Mouse (Mus musculus) spleen, adult 2 months (tissue): ENCODE data around the gene Rgs12.

ENCODE experiments used
- CTCF ChIP-seq: fragments of 200-500 bp; IDR thresholded peaks from 2 replicates; pipeline ENCODE4 v1.5.1; 2011; ENCODE audit warnings: mild to moderate bottlenecking, inconsistent platforms; ENCODE audit not compliant: insufficient read depth, insufficient read length, insufficient replicate concordance; ENCODE audit errors: extremely low read depth
- POLR2A ChIP-seq: fragments of 200-500 bp; IDR thresholded peaks from 2 replicates; pipeline ENCODE4 v1.6.1; 2011; ENCODE audit warnings: low read depth, low read length, inconsistent platforms

GRCm38 (mm10) chr5:34922531-34922930 is 26.7 kb upstream of the Rgs12 start:
- no peak for TF ChIP-seq POLR2A
- TF ChIP-seq CTCF = no peak
